Mouse (Mus musculus) heart, adult 2 months (tissue): ENCODE measurements around the gene Mon2.

Source experiments
- CTCF ChIP-seq: fragments of 200-600 bp; IDR thresholded peaks from 2 replicates; pipeline ENCODE4 v1.8.1; 2022; ENCODE audit warnings: antibody characterized with exemption, mild to moderate bottlenecking, moderate library complexity
- EP300 ChIP-seq: fragments of 200-500 bp; IDR thresholded peaks from 2 replicates; pipeline ENCODE4 v1.6.1; 2011; ENCODE audit warnings: low read depth, low read length, control low read depth; ENCODE audit not compliant: insufficient read depth
- POLR2A ChIP-seq: fragments of 200-500 bp; IDR thresholded peaks from 2 replicates; pipeline ENCODE4 v1.6.1; 2011; ENCODE audit warnings: mild to moderate bottlenecking, low read depth, low read length, control low read depth; ENCODE audit not compliant: insufficient read depth

- TF ChIP-seq CTCF (no peak), POLR2A (no peak), EP300 (no peak)
Observed at GRCm38 (mm10) chr10:122966421-122966820, 109.9 kb downstream of the Mon2 start.
